Mouse (Mus musculus): ENCODE data around the gene Nmnat3. TPM values are rescaled to one million over a fixed set of nuclear protein-coding genes. Genes with fewer than 3 reads are reported as not detected.

The Nmnat3 gene
- polyA plus RNA-seq, 1 experiment from 2014 or later, result 10.0 TPM

DNA sequence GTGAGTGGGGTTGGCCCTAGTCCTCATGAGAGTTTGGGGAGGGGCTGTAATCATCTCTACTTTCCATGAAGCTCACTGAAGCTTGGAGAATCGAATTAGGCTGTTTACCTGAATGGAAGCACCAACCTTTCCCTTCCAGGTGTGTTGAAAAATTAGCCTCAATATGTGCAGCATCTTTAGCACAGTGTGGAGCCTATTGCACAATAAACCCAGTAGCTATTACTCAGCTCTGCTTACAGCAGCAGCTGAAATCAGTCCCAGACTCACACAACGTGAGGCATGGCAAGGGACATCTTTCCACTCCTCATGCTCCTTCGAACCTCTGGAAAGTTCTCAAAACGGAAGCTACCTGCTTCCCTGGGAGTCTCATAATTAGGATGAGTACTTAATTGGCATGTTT lies 59.0 kb downstream of the Nmnat3 start:
- ATAC-seq (ENCODE audit: insufficient number of reproducible peaks, insufficient read depth, low FRiP score, low read depth), result no peak
- Histone ChIP-seq H3K27me3 (ENCODE audit: control insufficient read depth, insufficient read depth, low read length) (no peaks in the 10 kb centered on the region), H3K4me3 (ENCODE audit: control insufficient read depth in 1 of 2, insufficient read depth in 1 of 2, low read depth in 1 of 2, low read length in 2 of 2) (no peak overlapping the region), H3K27ac (replicated peaks in 1 of 2; ENCODE audit: control insufficient read depth in 1 of 2, insufficient read depth in 1 of 2, low read depth in 2 of 2, low read length in 2 of 2) (no peak overlapping the region), H3K36me3 (ENCODE audit: control insufficient read depth, insufficient read depth, low read length) (no peaks in the 10 kb centered on the region), H3K4me1 (ENCODE audit: control insufficient read depth in 2 of 2, insufficient read depth in 2 of 2, low read length in 2 of 2) (0 out of 4 replicates have a peak, but pooled peaks cover 0 to 4% of the 10 kb centered on the region in 2 experiments), H3K9ac (ENCODE audit: low read length) (no peak overlapping the region), H3K9me3 (ENCODE audit: control insufficient read depth, low read length) (no peaks in the 10 kb centered on the region), H3K4me2 (ENCODE audit: low read length) (no peak overlapping the region)
- 80% methylated on average over 4 of the region's 4 CpGs for WGBS

DNA sequence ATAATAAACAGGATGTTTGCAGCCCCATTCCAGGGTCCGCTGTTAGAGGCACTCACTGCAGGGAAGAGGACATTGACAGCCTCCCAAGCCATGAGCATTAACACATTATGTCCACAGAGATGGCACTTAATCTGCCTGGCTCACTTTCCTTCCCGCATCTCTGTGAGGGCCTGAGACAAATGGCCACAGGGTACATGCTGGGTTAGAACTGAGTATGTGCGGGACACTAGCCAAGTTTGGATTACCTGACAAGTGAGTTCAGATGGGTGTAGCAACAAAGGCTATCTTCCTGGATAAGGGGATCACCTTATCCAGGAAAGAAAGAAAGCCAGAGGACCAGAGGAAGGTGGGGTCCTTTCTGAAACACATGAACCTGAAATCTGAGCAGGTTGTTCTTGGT lies 59.8 kb downstream of the Nmnat3 start:
- no peak overlapping the region for H3K4me3 ChIP-seq (ENCODE audit: control insufficient read depth in 1 of 2, insufficient read depth in 1 of 2, low read depth in 1 of 2, low read length in 2 of 2)
- no peak overlapping the region for H3K9ac ChIP-seq (ENCODE audit: low read length)
- ATAC-seq (ENCODE audit: insufficient number of reproducible peaks, insufficient read depth, low FRiP score, low read depth), result no peak
- 87% methylated on average over 3 of the region's 3 CpGs for WGBS
- H3K36me3 ChIP-seq (ENCODE audit: control insufficient read depth, insufficient read depth, low read length), result no peaks in the 10 kb centered on the region
- H3K9me3 ChIP-seq (ENCODE audit: control insufficient read depth, low read length), result 0 out of 2 replicates have a peak, but pooled peaks cover 2% of the 10 kb centered on the region
- H3K4me2 ChIP-seq (ENCODE audit: low read length), result no peak overlapping the region
- no peak overlapping the region for H3K27ac ChIP-seq (replicated peaks in 1 of 2; ENCODE audit: control insufficient read depth in 1 of 2, insufficient read depth in 1 of 2, low read depth in 2 of 2, low read length in 2 of 2)
- H3K4me1 ChIP-seq (ENCODE audit: control insufficient read depth in 2 of 2, insufficient read depth in 2 of 2, low read length in 2 of 2), result 0 out of 4 replicates have a peak, but pooled peaks cover 0 to 4% of the 10 kb centered on the region in 2 experiments
- H3K27me3 ChIP-seq (ENCODE audit: control insufficient read depth, insufficient read depth, low read length), result no peaks in the 10 kb centered on the region

DNA sequence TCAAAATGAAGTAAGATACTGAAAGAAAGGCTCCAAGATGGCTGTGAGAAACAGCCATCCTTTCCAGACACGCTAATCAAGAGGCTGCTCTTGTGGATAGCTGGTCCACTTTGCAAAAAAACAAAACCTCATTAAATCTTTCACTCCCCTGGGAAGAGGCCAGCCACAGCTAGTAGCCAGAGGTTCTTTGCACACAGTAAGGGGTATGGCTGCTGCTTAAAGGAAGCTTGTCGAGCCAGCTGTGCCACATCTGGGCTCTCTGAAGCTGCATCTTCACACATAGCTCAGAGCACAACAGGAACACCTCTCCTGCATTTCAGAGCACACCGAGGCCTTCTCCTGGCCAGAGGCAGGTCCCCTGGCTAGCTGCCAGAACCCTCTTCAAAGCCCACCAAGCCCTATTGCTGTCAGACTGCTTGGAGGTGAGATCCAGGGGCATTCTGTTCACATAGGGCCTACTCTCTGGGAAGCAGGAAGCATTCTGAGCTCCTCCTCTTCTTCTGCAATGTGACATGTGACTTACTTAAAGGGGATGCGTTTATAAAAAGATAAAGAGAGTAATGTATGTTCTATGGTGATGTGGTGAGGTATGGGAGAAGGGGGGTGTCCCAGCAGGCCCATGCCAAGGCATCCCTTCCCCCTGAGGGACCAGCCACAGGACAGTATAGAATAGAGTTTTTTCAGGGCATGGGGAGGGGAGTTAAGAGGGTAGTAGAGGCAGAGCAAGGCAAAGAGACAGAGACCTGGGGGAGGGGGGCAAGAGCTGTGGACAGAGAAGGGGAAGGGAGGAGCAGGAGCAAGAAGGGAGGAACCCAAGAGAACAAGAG lies 63.3 kb downstream of the Nmnat3 start:
- H3K27me3 ChIP-seq (ENCODE audit: control insufficient read depth, insufficient read depth, low read length), result no peaks in the 10 kb centered on the region
- 0 out of 2 replicates have a peak, but pooled peaks cover 2% of the 10 kb centered on the region for H3K9me3 ChIP-seq (ENCODE audit: control insufficient read depth, low read length)
- H3K27ac ChIP-seq (replicated peaks in 1 of 2; ENCODE audit: control insufficient read depth in 1 of 2, insufficient read depth in 1 of 2, low read depth in 2 of 2, low read length in 2 of 2), result no peak overlapping the region
- peaks cover 3 to 4% of the 10 kb centered on the region in 2 experiments; a peak in 1 of 4 replicates for H3K4me1 ChIP-seq (ENCODE audit: control insufficient read depth in 2 of 2, insufficient read depth in 2 of 2, low read length in 2 of 2)
- no peaks in the 10 kb centered on the region for H3K36me3 ChIP-seq (ENCODE audit: control insufficient read depth, insufficient read depth, low read length)
- no peak overlapping the region for H3K9ac ChIP-seq (ENCODE audit: low read length)
- 22% methylated on average over 4 of the region's 4 CpGs for WGBS
- no peak overlapping the region for H3K4me2 ChIP-seq (ENCODE audit: low read length)
- ATAC-seq (ENCODE audit: insufficient number of reproducible peaks, insufficient read depth, low FRiP score, low read depth), result no peak
- no peak overlapping the region for H3K4me3 ChIP-seq (ENCODE audit: control insufficient read depth in 1 of 2, insufficient read depth in 1 of 2, low read depth in 1 of 2, low read length in 2 of 2)

DNA sequence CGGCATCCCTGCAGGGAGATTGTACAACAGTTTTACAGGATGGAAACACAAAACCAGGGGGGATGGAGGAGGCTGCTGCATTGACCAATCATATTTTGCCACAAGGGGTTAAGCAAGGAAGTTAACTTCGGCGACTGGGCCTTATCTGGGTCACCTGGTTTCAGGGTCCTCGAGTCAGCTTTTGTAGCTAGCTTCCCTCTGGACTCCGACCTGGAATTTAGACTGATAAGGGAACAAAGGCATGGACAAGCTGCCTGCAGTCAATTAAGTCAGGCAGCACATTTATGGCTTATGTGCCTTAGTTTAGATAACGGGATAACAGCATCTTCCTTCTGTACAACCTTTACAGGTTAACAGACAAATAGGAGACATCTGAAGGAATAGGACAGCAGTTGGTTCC lies 65.1 kb downstream of the Nmnat3 start:
- WGBS, result 30% methylated on average over 6 of the region's 6 CpGs
- no peaks in the 10 kb centered on the region for H3K27me3 ChIP-seq (ENCODE audit: control insufficient read depth, insufficient read depth, low read length)
- 0 out of 2 replicates have a peak, but pooled peaks cover 2% of the 10 kb centered on the region for H3K9me3 ChIP-seq (ENCODE audit: control insufficient read depth, low read length)
- H3K4me3 ChIP-seq (ENCODE audit: control insufficient read depth in 1 of 2, insufficient read depth in 1 of 2, low read depth in 1 of 2, low read length in 2 of 2), result no peak overlapping the region
- H3K4me2 ChIP-seq (ENCODE audit: low read length), result no peak overlapping the region
- H3K9ac ChIP-seq (ENCODE audit: low read length), result no peak overlapping the region
- no peak for ATAC-seq (ENCODE audit: insufficient number of reproducible peaks, insufficient read depth, low FRiP score, low read depth)
- H3K4me1 ChIP-seq (ENCODE audit: control insufficient read depth in 2 of 2, insufficient read depth in 2 of 2, low read length in 2 of 2), result peaks cover 3 to 4% of the 10 kb centered on the region in 2 experiments; a peak in 1 of 4 replicates
- no peak overlapping the region for H3K27ac ChIP-seq (replicated peaks in 1 of 2; ENCODE audit: control insufficient read depth in 1 of 2, insufficient read depth in 1 of 2, low read depth in 2 of 2, low read length in 2 of 2)
- H3K36me3 ChIP-seq (ENCODE audit: control insufficient read depth, insufficient read depth, low read length), result no peaks in the 10 kb centered on the region

DNA sequence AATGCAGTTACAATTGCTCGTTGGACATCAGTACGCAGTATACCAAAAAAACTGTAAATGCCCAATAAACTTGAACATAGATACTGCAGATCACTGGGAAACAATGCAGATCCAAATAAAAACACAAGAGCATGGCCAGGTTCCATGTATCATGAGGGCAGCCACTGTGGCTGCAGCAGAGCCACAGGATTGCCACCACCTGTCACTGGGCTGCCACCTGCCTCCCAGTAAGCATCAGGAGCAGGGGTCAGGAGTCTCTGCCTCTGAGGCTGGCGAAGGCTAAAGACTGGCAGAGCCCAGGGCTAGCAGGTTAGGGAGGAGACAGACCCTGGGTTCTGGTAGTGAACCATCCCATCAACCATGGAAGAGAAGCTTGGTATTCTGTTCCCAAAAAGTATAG lies 67.7 kb downstream of the Nmnat3 start:
- WGBS, result 94% methylated on average over 3 of the region's 3 CpGs
- ATAC-seq (ENCODE audit: insufficient number of reproducible peaks, insufficient read depth, low FRiP score, low read depth), result no peak
- H3K4me1 ChIP-seq (ENCODE audit: control insufficient read depth in 2 of 2, insufficient read depth in 2 of 2, low read length in 2 of 2), result peaks cover 3 to 4% of the 10 kb centered on the region in 2 experiments; a peak in 1 of 4 replicates
- H3K4me2 ChIP-seq (ENCODE audit: low read length), result no peak overlapping the region
- H3K9ac ChIP-seq (ENCODE audit: low read length), result no peak overlapping the region
- H3K36me3 ChIP-seq (ENCODE audit: control insufficient read depth, insufficient read depth, low read length), result no peaks in the 10 kb centered on the region
- H3K4me3 ChIP-seq (ENCODE audit: control insufficient read depth in 1 of 2, insufficient read depth in 1 of 2, low read depth in 1 of 2, low read length in 2 of 2), result no peak overlapping the region
- H3K9me3 ChIP-seq (ENCODE audit: control insufficient read depth, low read length), result 0 out of 2 replicates have a peak, but pooled peaks cover 2% of the 10 kb centered on the region
- H3K27ac ChIP-seq (replicated peaks in 1 of 2; ENCODE audit: control insufficient read depth in 1 of 2, insufficient read depth in 1 of 2, low read depth in 2 of 2, low read length in 2 of 2), result no peak overlapping the region
- H3K27me3 ChIP-seq (ENCODE audit: control insufficient read depth, insufficient read depth, low read length), result no peaks in the 10 kb centered on the region

DNA sequence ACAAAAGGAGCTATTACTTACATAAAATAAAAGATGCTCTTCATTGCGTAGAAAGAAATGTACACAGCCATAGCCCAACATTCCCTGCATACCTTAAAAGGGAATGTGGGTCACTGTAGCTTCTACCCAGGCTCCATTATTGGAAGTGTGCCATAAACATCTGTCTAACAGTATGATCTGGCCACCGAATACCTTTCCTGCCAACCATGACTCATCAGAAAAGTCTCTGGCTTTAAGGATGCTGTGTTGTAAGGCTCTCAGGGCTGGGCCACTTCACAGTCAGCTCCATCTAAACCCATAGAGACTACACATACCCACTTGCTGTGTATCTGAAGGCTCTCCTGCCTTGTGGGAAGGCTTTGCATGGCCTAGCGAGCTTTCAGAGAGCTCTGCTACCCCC lies 73.8 kb downstream of the Nmnat3 start:
- no peak overlapping the region for H3K27ac ChIP-seq (replicated peaks in 1 of 2; ENCODE audit: control insufficient read depth in 1 of 2, insufficient read depth in 1 of 2, low read depth in 2 of 2, low read length in 2 of 2)
- 50% methylated on average over 3 of the region's 3 CpGs for WGBS
- H3K9me3 ChIP-seq (ENCODE audit: control insufficient read depth, low read length), result no peaks in the 10 kb centered on the region
- peaks cover 0 to 4% of the 10 kb centered on the region in 2 experiments; a peak in 2 of 4 replicates for H3K4me1 ChIP-seq (ENCODE audit: control insufficient read depth in 2 of 2, insufficient read depth in 2 of 2, low read length in 2 of 2)
- no peak overlapping the region for H3K9ac ChIP-seq (ENCODE audit: low read length)
- H3K4me2 ChIP-seq (ENCODE audit: low read length), result no peak overlapping the region
- no peak for ATAC-seq (ENCODE audit: insufficient number of reproducible peaks, insufficient read depth, low FRiP score, low read depth)
- H3K36me3 ChIP-seq (ENCODE audit: control insufficient read depth, insufficient read depth, low read length), result no peaks in the 10 kb centered on the region
- H3K27me3 ChIP-seq (ENCODE audit: control insufficient read depth, insufficient read depth, low read length), result no peaks in the 10 kb centered on the region
- H3K4me3 ChIP-seq (ENCODE audit: control insufficient read depth in 1 of 2, insufficient read depth in 1 of 2, low read depth in 1 of 2, low read length in 2 of 2), result no peak overlapping the region

DNA sequence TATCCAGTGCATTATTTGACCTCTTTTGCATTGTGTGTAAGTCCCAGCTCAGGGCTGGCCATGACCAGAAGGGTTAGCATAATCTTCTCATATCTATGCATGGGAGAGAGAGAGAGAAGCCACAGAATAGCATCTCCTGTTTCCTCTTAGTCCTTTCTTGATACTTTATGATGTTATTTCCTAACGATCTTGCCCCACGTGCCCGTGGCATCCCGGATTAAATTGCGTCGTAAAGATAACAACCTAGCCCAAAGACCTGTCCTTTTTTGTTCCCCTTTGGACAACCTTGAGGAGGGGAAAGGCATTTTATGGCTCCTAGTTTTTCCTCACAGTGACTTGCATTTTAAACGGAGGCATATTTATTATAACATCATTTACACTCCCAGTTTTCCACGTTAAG lies 78.8 kb downstream of the Nmnat3 start:
- no peak overlapping the region for H3K9ac ChIP-seq (ENCODE audit: low read length)
- no peaks in the 10 kb centered on the region for H3K9me3 ChIP-seq (ENCODE audit: control insufficient read depth, low read length)
- H3K36me3 ChIP-seq (ENCODE audit: control insufficient read depth, insufficient read depth, low read length), result no peaks in the 10 kb centered on the region
- no peak for ATAC-seq (ENCODE audit: insufficient number of reproducible peaks, insufficient read depth, low FRiP score, low read depth)
- peaks cover 0 to 2% of the 10 kb centered on the region in 2 experiments; a peak in 2 of 4 replicates for H3K4me1 ChIP-seq (ENCODE audit: control insufficient read depth in 2 of 2, insufficient read depth in 2 of 2, low read length in 2 of 2)
- no peak overlapping the region for H3K4me2 ChIP-seq (ENCODE audit: low read length)
- no peak overlapping the region for H3K27ac ChIP-seq (replicated peaks in 1 of 2; ENCODE audit: control insufficient read depth in 1 of 2, insufficient read depth in 1 of 2, low read depth in 2 of 2, low read length in 2 of 2)
- 83% methylated on average over 8 of the region's 8 CpGs for WGBS
- H3K27me3 ChIP-seq (ENCODE audit: control insufficient read depth, insufficient read depth, low read length), result no peaks in the 10 kb centered on the region
- no peak overlapping the region for H3K4me3 ChIP-seq (ENCODE audit: control insufficient read depth in 1 of 2, insufficient read depth in 1 of 2, low read depth in 1 of 2, low read length in 2 of 2)
